Mouse (Mus musculus): ENCODE measurements around the gene Gm21822. TPM values are rescaled to one million over a fixed set of nuclear protein-coding genes. Genes with fewer than 3 reads are reported as not detected.
"Not testable (repeated sequence)": the region's sequence is repeated elsewhere in the genome, so short reads cannot be mapped to it uniquely, and the experiment has no call there.

Gene Gm21822
- not detected in 2 replicates for polyA plus RNA-seq (2011; ENCODE audit: insufficient read length, low read depth, missing spikeins)

- H3K4me3 ChIP-seq (ENCODE audit: insufficient read depth, low read length); H3K4me1 ChIP-seq (ENCODE audit: control insufficient read depth, insufficient read depth, low read length): not testable (repeated sequence)
Observed at GRCm38 (mm10) chrY:18654182-18654581, at the start of gene Gm21822. Gene Gm21822 (plus strand): TSS chrY:18654482.

More at GRCm38 (mm10) chrY:18654182-18654581, at the start of gene Gm21822:
- not testable (repeated sequence) for H3K27ac ChIP-seq (ENCODE audit: insufficient read depth, low read length)
